Comparison of ENCODE assay signal across 15 mouse cellular contexts in genomic region chr6:72091007-72091406, GRCm38 (mm10). TPM values are rescaled to one million over a fixed set of nuclear protein-coding genes. Genes with fewer than 3 reads are reported as not detected.
A peak's percentile ranks its signal among the peaks of the same experiment; 100 is the strongest.
DNase-seq lines count a peak whose midpoint lies in the region; ATAC-seq lines count a peak whose summit lies in the region.
"Had no signal": no experiment of that assay in that cellular context is flagged by ENCODE, and none has a peak within 500 bp of the region (broad histone marks: within the 10 kb centered on the region; RNA-seq: fewer than 3 reads in every experiment).

No protein-coding gene starts in this region.

- H3K4me3 ChIP-seq in lung, embryonic 16.5 days (ENCODE audit: low read length): no peak overlapping the region
- H3K4me3 ChIP-seq in embryonic facial prominence, embryonic 11.5 days (ENCODE audit: low read depth, low read length): no peak overlapping the region
- H3K4me3 ChIP-seq in forebrain, embryonic 15.5 days: no peak overlapping the region
- H3K4me3 ChIP-seq: erythroblast, embryonic 14.5 days; liver, embryonic 15.5 days had no signal

- no peak overlapping the region for H3K27ac ChIP-seq in lung, embryonic 16.5 days (ENCODE audit: low read length)
- no peak overlapping the region; the same call in 1 of the 2 replicates for H3K27ac ChIP-seq in embryonic facial prominence, embryonic 11.5 days (replicated peaks; ENCODE audit: low read depth, low read length)
- no peak overlapping the region for H3K27ac ChIP-seq in forebrain, embryonic 15.5 days (replicated peaks)
- H3K27ac ChIP-seq: liver, embryonic 15.5 days had no signal

- no peak overlapping the region for H3K9ac ChIP-seq in lung, embryonic 16.5 days (ENCODE audit: low read length)
- no peak overlapping the region for H3K9ac ChIP-seq in embryonic facial prominence, embryonic 11.5 days (replicated peaks; ENCODE audit: low read length)
- no peak overlapping the region for H3K9ac ChIP-seq in forebrain, embryonic 15.5 days (replicated peaks)
- H3K9ac ChIP-seq: liver, embryonic 15.5 days had no signal

- no peaks in the 10 kb centered on the region for H3K27me3 ChIP-seq in lung, embryonic 16.5 days (ENCODE audit: control insufficient read depth, insufficient read depth, low read depth, low read length)
- H3K27me3 ChIP-seq in embryonic facial prominence, embryonic 11.5 days (ENCODE audit: control insufficient read depth, insufficient read depth, low read length): no peaks in the 10 kb centered on the region
- H3K27me3 ChIP-seq in forebrain, embryonic 15.5 days: no peaks in the 10 kb centered on the region

- H3K4me2 ChIP-seq in lung, embryonic 16.5 days (ENCODE audit: low read depth, low read length): no peak overlapping the region
- H3K4me2 ChIP-seq in embryonic facial prominence, embryonic 11.5 days (ENCODE audit: low read depth, low read length): no peak overlapping the region
- no peak overlapping the region for H3K4me2 ChIP-seq in forebrain, embryonic 15.5 days (replicated peaks)
- H3K4me2 ChIP-seq: liver, embryonic 15.5 days; midbrain, embryonic 11.5 days had no signal

- peaks cover 4% of the 10 kb centered on the region for H3K4me1 ChIP-seq in lung, embryonic 16.5 days (replicated peaks; ENCODE audit: control insufficient read depth, insufficient read depth, low read length)
- no peaks in the 10 kb centered on the region for H3K4me1 ChIP-seq in embryonic facial prominence, embryonic 11.5 days (ENCODE audit: control insufficient read depth, insufficient read depth, low read length)
- H3K4me1 ChIP-seq in forebrain, embryonic 15.5 days: peaks cover 4% of the 10 kb centered on the region; the same call in 1 of the 2 replicates

- peak; percentile 49 for DNase-seq in embryo, embryonic 10 days (ENCODE audit: low spot score)
- DNase-seq in embryo, embryonic 9.5 days (ENCODE audit: extremely low spot score): no peak
- DNase-seq in lung, postnatal 4 days: no peak
- peak; percentile 63 for DNase-seq in embryonic facial prominence, embryonic 11.5 days (ENCODE audit: low spot score)
- peak; percentile 67 for DNase-seq in mesoderm, embryonic 11.5 days (ENCODE audit: low read depth, low spot score)
- no peak for DNase-seq in layer of hippocampus, adult 11-12 months (ENCODE audit: low spot score)
- DNase-seq: cerebellum, adult 2 months; heart, postnatal 36 days; kidney, adult 2 months; right cerebral cortex, adult 18-20 months had no signal

- ATAC-seq in lung, embryonic 16.5 days (ENCODE audit: low read depth): peak; percentile 17; the same call in 1 of the 2 replicates
- no peak for ATAC-seq in embryonic facial prominence, embryonic 11.5 days (replicated peaks; ENCODE audit: insufficient number of reproducible peaks, low FRiP score, low TSS enrichment, low read depth)
- ATAC-seq in forebrain, embryonic 15.5 days (replicated peaks): no peak

- no peaks in the 10 kb centered on the region for H3K36me3 ChIP-seq in lung, embryonic 16.5 days (ENCODE audit: control insufficient read depth, insufficient read depth, low read length)
- H3K36me3 ChIP-seq in embryonic facial prominence, embryonic 11.5 days (replicated peaks; ENCODE audit: control insufficient read depth, insufficient read depth, low read depth, low read length): no peaks in the 10 kb centered on the region
- H3K36me3 ChIP-seq in forebrain, embryonic 15.5 days: no peaks in the 10 kb centered on the region
- H3K36me3 ChIP-seq: liver, embryonic 15.5 days had no signal

- no peaks in the 10 kb centered on the region for H3K9me3 ChIP-seq in lung, embryonic 16.5 days (ENCODE audit: control insufficient read depth, low read length)
- H3K9me3 ChIP-seq in embryonic facial prominence, embryonic 11.5 days (replicated peaks; ENCODE audit: control insufficient read depth, low read length): no peaks in the 10 kb centered on the region
- H3K9me3 ChIP-seq in forebrain, embryonic 15.5 days: no peaks in the 10 kb centered on the region
- H3K9me3 ChIP-seq: liver, embryonic 15.5 days had no signal

- whole genome bisulfite sequencing in lung, embryonic 16.5 days: 45% methylated on average over 6 of the region's 6 CpGs
- 49% methylated on average over 6 of the region's 6 CpGs for WGBS in embryonic facial prominence, embryonic 11.5 days
- 53% methylated on average over 6 of the region's 6 CpGs for WGBS in forebrain, embryonic 15.5 days

RNA-seq across cellular contexts. Expression of gene St3gal5, which starts 6.4 kb away (rescaled TPM):
- polyA plus RNA-seq in lung, embryonic 16.5 days (2015; fragmentation: Nextera tagmentation; extraction: Ambion mirVana): 40.5 and 43.1 TPM in 2 replicates
- 28.8 and 32.1 TPM in 2 replicates for polyA plus RNA-seq in embryonic facial prominence, embryonic 11.5 days (2014; fragmentation: Nextera tagmentation; extraction: Ambion mirVana)
- polyA plus RNA-seq in forebrain, embryonic 15.5 days (2015; fragmentation: Nextera tagmentation; extraction: Ambion mirVana): 49.0 and 50.9 TPM in 2 replicates

Comparison
In these comparisons a context has a peak if more than half of its experiments do, and no peak if none do; other contexts are left out.
1. DNase-seq: peak in embryo, embryonic 10 days (single experiment), embryonic facial prominence, embryonic 11.5 days (single experiment) and mesoderm, embryonic 11.5 days (single experiment); none in embryo, embryonic 9.5 days (single experiment), lung, postnatal 4 days (0 of 2) and layer of hippocampus, adult 11-12 months (single experiment).